Mouse (Mus musculus) megakaryocyte, embryonic 14.5 days (primary cell): ENCODE results near the gene Ndufa10.

Experiments
- FLI1 ChIP-seq: IDR thresholded peaks from 2 replicates; pipeline ENCODE4 v1.6.1; 2012; ENCODE audit warnings: low read length, inconsistent platforms, mixed read lengths
- GATA1 ChIP-seq: IDR thresholded peaks from 3 replicates; pipeline ENCODE4 v1.6.1; 2012; ENCODE audit warnings: mixed read lengths, low read length, inconsistent platforms, borderline replicate concordance

DNA sequence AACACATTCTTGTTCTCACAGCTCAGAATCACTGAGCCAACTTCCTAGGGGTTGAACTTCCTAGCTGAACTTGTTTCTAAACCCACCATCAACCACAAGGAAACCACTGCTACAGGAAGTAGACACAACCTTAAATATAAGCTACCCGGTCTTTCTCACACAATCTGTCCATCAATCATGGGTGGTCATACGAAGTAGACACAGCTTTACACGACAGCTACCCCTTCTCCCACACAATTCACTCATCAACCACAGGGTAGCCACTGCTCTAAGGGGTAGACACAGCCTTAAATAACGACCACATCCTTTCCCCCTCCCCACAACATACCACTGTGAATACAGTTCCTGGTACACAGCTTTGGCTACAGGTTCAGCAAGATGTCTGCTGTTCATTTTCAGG lies 4.8 kb downstream of the Ndufa10 start:
- TF ChIP-seq GATA1 (no peak), FLI1 (no peak)
